Mouse (Mus musculus) adipose tissue, adult 10 weeks (tissue): ENCODE measurements around the gene Olfr646. TPM values are rescaled to one million over a fixed set of nuclear protein-coding genes. Genes with fewer than 3 reads are reported as not detected.

Source experiments
- polyA plus RNA-seq: library from polyadenylated mRNA; stranded (reverse); fragments of 350-450 nt; fragmentation: Illumina TruSeq; extraction: RNeasy Lipid Tissue Mini Kit (QIAGEN cat#74804); gene quantifications from one replicate; pipeline ENCODE4 v1.2.3, GENCODE M21; 2014; ENCODE audit warnings: low read depth, low replicate concordance

Gene Olfr646
- not detected for polyA plus RNA-seq

GRCm38 (mm10) chr7:104104757-104104972, at the start of gene Olfr646:
Gene Olfr646 (plus strand): TSS chr7:104104873.

GRCm38 (mm10) chr7:104061345-104061744, 43.3 kb upstream of the Olfr646 start, which contains the start of gene 4930516K23Rik:
Gene 4930516K23Rik (minus strand): TSS chr7:104061445.

GRCm38 (mm10) chr7:104071769-104072168, 32.9 kb upstream of the Olfr646 start, which contains the start of gene Olfr644:
Gene Olfr644 (minus strand): TSS chr7:104071869.

GRCm38 (mm10) chr7:104085365-104085764, 19.3 kb upstream of the Olfr646 start, which contains the start of gene Olfr645:
Gene Olfr645 (minus strand): TSS chr7:104085465.

GRCm38 (mm10) chr7:104129726-104130125, 25.1 kb downstream of the Olfr646 start, which contains the start of gene Ubqln5:
Gene Ubqln5 (minus strand): TSS chr7:104129826.

GRCm38 (mm10) chr7:104137305-104137704, 32.6 kb downstream of the Olfr646 start, which contains the start of gene Olfr643:
Gene Olfr643 (minus strand): TSS chr7:104137405.

GRCm38 (mm10) chr7:104143179-104143578, 38.5 kb downstream of the Olfr646 start, which contains the start of gene Ubqln3:
Gene Ubqln3 (minus strand): TSS chr7:104143279.

GRCm38 (mm10) chr7:104150456-104150855, 45.8 kb downstream of the Olfr646 start, which contains the start of gene Ubqlnl:
Gene Ubqlnl (minus strand): TSS chr7:104150556.

Other genes starting within 250 kb of the Olfr646 start
- not detected for gene Olfr66, start 218.6 kb upstream of the Olfr646 start, polyA plus RNA-seq
- gene Olfr64, start 210.4 kb upstream of the Olfr646 start, polyA plus RNA-seq = not detected
- gene Olfr65, start 201.4 kb upstream of the Olfr646 start, polyA plus RNA-seq = not detected
- not detected for gene Olfr631, start 176.0 kb upstream of the Olfr646 start, polyA plus RNA-seq
- not detected for gene Olfr632, start 170.5 kb upstream of the Olfr646 start, polyA plus RNA-seq
- not detected for gene Olfr633, start 160.4 kb upstream of the Olfr646 start, polyA plus RNA-seq
- not detected for gene Olfr635, start 133.7 kb upstream of the Olfr646 start, polyA plus RNA-seq
- gene Olfr638, start 106.1 kb upstream of the Olfr646 start, polyA plus RNA-seq = not detected
- not detected for gene Olfr639, start 87.6 kb upstream of the Olfr646 start, polyA plus RNA-seq
- not detected for gene Olfr640, start 79.3 kb upstream of the Olfr646 start, polyA plus RNA-seq
- gene Olfr641, start 69.4 kb upstream of the Olfr646 start, polyA plus RNA-seq = not detected
- not detected for gene Olfr642, start 52.2 kb upstream of the Olfr646 start, polyA plus RNA-seq
- not detected for gene 4930516K23Rik, start 43.4 kb upstream of the Olfr646 start, polyA plus RNA-seq
- gene Olfr644, start 33.0 kb upstream of the Olfr646 start, polyA plus RNA-seq = not detected
- not detected for gene Olfr645, start 19.4 kb upstream of the Olfr646 start, polyA plus RNA-seq
- gene Ubqln5, start 25.0 kb downstream of the Olfr646 start, polyA plus RNA-seq = 0.88 TPM
- gene Olfr643, start 32.5 kb downstream of the Olfr646 start, polyA plus RNA-seq = not detected
- gene Ubqln3, start 38.4 kb downstream of the Olfr646 start, polyA plus RNA-seq = 7.9 TPM
- 6.5 TPM for gene Ubqlnl, start 45.7 kb downstream of the Olfr646 start, polyA plus RNA-seq
- gene Olfm5, start 60.0 kb downstream of the Olfr646 start, polyA plus RNA-seq = not detected
- gene Olfr648, start 78.5 kb downstream of the Olfr646 start, polyA plus RNA-seq = not detected
- not detected for gene Olfr649, start 91.1 kb downstream of the Olfr646 start, polyA plus RNA-seq
- 1.7 TPM for gene Trim6, start 113.9 kb downstream of the Olfr646 start, polyA plus RNA-seq
- gene Trim34a, start 139.6 kb downstream of the Olfr646 start, polyA plus RNA-seq = 11.9 TPM
- 2.4 TPM for gene Trim5, start 183.2 kb downstream of the Olfr646 start, polyA plus RNA-seq
- 24.9 TPM for gene Trim12a, start 210.6 kb downstream of the Olfr646 start, polyA plus RNA-seq
- gene Trim34b, start 224.6 kb downstream of the Olfr646 start, polyA plus RNA-seq = 0.42 TPM
- gene Trim12c, start 248.5 kb downstream of the Olfr646 start, polyA plus RNA-seq = 13.4 TPM